Mouse (Mus musculus) liver, embryonic 16.5 days (tissue): ENCODE data around the gene 4930539E08Rik. TPM values are rescaled to one million over a fixed set of nuclear protein-coding genes. Genes with fewer than 3 reads are reported as not detected.
A peak's percentile ranks its signal among the peaks of the same experiment; 100 is the strongest.

ENCODE experiments used
- ATAC-seq: fragments of 200-750 bp; cut with Nextera tagmentation; 2 replicates; pipeline ENCODE4 v1.8.0; 2017; ENCODE audit warnings: low read depth, mild to moderate bottlenecking, moderate number of reproducible peaks, moderate library complexity
- H3K27ac ChIP-seq: fragments of 300-500 bp; sonication (generic); 2 replicates; pipeline ENCODE4 v1.5.1; 2014; ENCODE audit warnings: mild to moderate bottlenecking, low read length
- H3K27me3 ChIP-seq: fragments of 300-500 bp; sonication (generic); 2 replicates; pipeline ENCODE4 v1.6.1; 2014; ENCODE audit warnings: low read depth, low read length, mixed read lengths; ENCODE audit not compliant: control insufficient read depth, insufficient read depth
- H3K36me3 ChIP-seq: fragments of 300-500 bp; sonication (generic); 2 replicates; pipeline ENCODE4 v1.6.1; 2014; ENCODE audit warnings: mild to moderate bottlenecking; ENCODE audit not compliant: control insufficient read depth, insufficient read depth
- H3K4me1 ChIP-seq: fragments of 300-500 bp; sonication (generic); 2 replicates; pipeline ENCODE4 v1.6.1; 2014; ENCODE audit warnings: low read depth, low read length, mixed read lengths; ENCODE audit not compliant: control insufficient read depth
- H3K4me2 ChIP-seq: fragments of 300-500 bp; sonication (generic); 2 replicates; pipeline ENCODE4 v1.6.1; 2014; ENCODE audit warnings: low read depth, low read length, mixed read lengths
- H3K4me3 ChIP-seq: fragments of 300-500 bp; sonication (generic); 2 replicates; pipeline ENCODE4 v1.5.1; 2014; ENCODE audit warnings: low read depth, mild to moderate bottlenecking, low read length
- H3K9ac ChIP-seq: fragments of 300-500 bp; sonication (generic); 2 replicates; pipeline ENCODE4 v1.6.1; 2014; ENCODE audit warnings: low read depth, low read length
- H3K9me3 ChIP-seq: fragments of 300-500 bp; sonication (generic); replicated peaks from 2 replicates; pipeline ENCODE4 v1.6.1; 2016; ENCODE audit warnings: low read length; ENCODE audit not compliant: control insufficient read depth
- WGBS: fragments of 180-500 bp; shearing (Covaris S2); extraction: QIAGEN DNeasy Blood & Tissue Kit; methylation state at CpG from one replicate; pipeline ENCODE4 v1.1.7; 2014; ENCODE audit not compliant: insufficient replicate concordance; 5-methylcytosine and 5-hydroxymethylcytosine counted together
- polyA plus RNA-seq: library from polyadenylated mRNA; unstranded; fragments of >200 nt; fragmentation: Nextera tagmentation; extraction: Ambion mirVana; gene quantifications from 2 replicates; pipeline ENCODE4 v1.2.1, GENCODE M21; 2015

The 4930539E08Rik gene
- polyA plus RNA-seq, 1 experiment from 2014 or later: not detected

DNA sequence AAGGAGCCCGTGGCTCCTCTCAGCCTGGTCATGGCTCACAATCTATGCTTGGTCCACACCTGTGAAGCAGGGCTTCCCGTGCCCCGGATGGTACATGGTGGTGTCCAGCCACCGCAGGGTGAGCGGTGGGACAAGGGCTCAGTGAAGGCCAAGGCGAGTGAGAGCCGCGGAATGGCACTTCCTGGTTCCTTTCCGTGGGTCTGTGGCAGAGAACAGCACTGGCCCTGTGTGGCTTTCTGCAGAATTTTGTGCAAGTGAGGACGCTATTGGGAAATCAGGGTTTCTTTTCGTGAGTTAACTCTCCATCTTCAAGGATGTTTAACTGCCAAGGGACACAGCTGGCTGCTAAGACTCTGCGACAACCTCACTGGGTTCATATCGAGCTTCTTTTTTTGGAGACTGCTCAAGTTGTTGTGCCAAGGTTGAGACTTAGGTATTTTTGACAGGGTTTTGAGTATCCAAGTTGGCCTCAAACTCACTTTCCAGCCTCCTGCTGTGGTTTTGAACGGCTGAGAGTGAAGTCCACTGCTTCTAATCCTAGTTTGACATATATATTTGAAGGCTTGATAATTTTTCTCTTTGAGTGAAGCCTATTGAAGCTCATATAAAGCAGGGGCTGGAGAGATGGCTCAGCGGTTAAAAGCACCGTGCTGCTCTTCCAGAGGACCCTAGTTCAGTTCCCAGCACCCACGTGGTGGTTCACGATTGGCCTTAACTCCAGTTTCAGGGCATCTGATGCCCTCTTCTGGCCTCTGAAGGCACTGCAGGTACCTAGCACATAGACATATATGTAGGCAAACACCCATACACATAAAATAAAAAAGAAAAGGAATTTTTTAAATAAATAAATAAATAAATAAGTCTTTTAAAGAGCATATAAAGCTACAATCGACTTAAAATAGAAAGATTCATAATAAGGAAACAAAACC, 32.2 kb upstream of the 4930539E08Rik start:
- no peak overlapping the region for H3K9ac ChIP-seq
- H3K27me3 ChIP-seq: no peaks in the 10 kb centered on the region
- WGBS: 76% methylated on average over 19 of the region's 19 CpGs
- H3K27ac ChIP-seq: peak overlapping the region; percentile 24; the same call in 1 of the 2 replicates
- peaks cover 8% of the 10 kb centered on the region for H3K4me1 ChIP-seq
- H3K36me3 ChIP-seq: no peaks in the 10 kb centered on the region
- H3K4me3 ChIP-seq: peak overlapping the region; percentile 8; the same call in 1 of the 2 replicates
- H3K4me2 ChIP-seq: no peak overlapping the region
- peaks cover 6% of the 10 kb centered on the region for H3K9me3 ChIP-seq
- ATAC-seq: no peak

- H3K27ac ChIP-seq: no peak overlapping the region
- H3K9me3 ChIP-seq: peaks cover 6% of the 10 kb centered on the region
- WGBS: 73% methylated on average over 7 of the region's 7 CpGs
- no peaks in the 10 kb centered on the region for H3K27me3 ChIP-seq
- ATAC-seq: no peak
- H3K4me3 ChIP-seq: no peak overlapping the region
- H3K36me3 ChIP-seq: no peaks in the 10 kb centered on the region
- peaks cover 4% of the 10 kb centered on the region for H3K4me1 ChIP-seq
- H3K4me2 ChIP-seq: no peak overlapping the region
- H3K9ac ChIP-seq: no peak overlapping the region
These were observed 29.4 kb upstream of the 4930539E08Rik start for GRCm38 (mm10) chr17:28944481-28944880.

DNA sequence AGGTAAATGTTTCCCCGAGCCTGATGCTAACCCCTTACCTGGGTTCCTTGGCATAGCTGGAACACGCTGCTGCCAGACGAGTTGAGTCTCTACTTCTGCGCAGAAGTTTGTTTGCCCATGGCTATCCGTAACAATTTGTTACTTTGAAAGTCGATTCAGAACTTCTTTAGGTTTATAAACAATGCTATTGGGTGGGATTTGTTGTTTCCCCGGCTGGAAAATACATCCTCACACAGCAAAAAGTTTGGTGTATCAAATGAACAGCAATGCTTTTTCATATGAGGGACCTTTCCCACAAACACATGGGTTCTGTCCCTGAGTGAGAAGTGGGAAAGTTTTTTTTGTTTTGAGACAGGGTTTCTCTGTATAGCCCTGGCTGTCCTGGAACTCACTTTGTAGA, 28.6 kb upstream of the 4930539E08Rik start, which contains the start of gene Pxt1:
TSS of gene Pxt1 (minus strand) at position 101 of the 400 bp plus-strand sequence.
- Histone ChIP-seq H3K36me3 (no peaks in the 10 kb centered on the region), H3K9ac (no peak within 1 kb of the TSS), H3K27me3 (no peaks in the 10 kb centered on the region), H3K9me3 (peaks cover 6% of the 10 kb centered on the region), H3K4me2 (no peak within 1 kb of the TSS), H3K27ac (no peak within 1 kb of the TSS), H3K4me3 (no peak within 1 kb of the TSS), H3K4me1 (peaks cover 4% of the 10 kb centered on the region)
- ATAC-seq: no peak
- 75% methylated on average over 7 of the region's 7 CpGs for WGBS

DNA sequence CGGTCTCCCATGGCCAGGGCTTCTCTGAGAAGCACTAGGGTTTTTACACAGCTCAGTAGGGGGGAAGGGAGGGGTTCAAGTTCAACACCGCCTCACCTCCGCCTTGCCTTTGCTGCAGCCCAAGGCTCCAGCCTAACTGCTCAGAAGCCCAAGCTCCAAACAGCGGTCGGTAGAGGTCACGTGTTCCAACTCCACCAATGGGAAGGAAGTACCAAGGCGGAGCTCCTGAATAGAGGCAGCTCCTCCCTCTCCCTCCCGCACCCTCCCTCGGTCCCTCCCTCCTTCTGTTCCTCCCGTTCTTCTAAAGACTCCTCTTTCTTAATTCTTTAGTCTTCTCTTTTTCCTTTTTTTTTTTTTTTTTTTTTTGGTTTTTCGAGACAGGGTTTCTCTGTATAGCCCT, 27.0 kb upstream of the 4930539E08Rik start:
- Histone ChIP-seq H3K4me3 (no peak overlapping the region), H3K27ac (no peak overlapping the region), H3K4me2 (no peak overlapping the region), H3K27me3 (no peaks in the 10 kb centered on the region), H3K4me1 (peaks cover 4% of the 10 kb centered on the region), H3K9ac (no peak overlapping the region), H3K36me3 (no peaks in the 10 kb centered on the region), H3K9me3 (peaks cover 1% of the 10 kb centered on the region)
- WGBS: 68% methylated on average over 10 of the region's 11 CpGs
- peak; percentile 71 for ATAC-seq

GRCm38 (mm10) chr17:28940776-28941555, 25.8 kb upstream of the 4930539E08Rik start:
- Histone ChIP-seq H3K9me3 (no peaks in the 10 kb centered on the region), H3K27me3 (no peaks in the 10 kb centered on the region), H3K9ac (no peak overlapping the region), H3K4me1 (peaks cover 10% of the 10 kb centered on the region), H3K4me3 (no peak overlapping the region), H3K4me2 (no peak overlapping the region), H3K27ac (no peak overlapping the region), H3K36me3 (no peaks in the 10 kb centered on the region)
- ATAC-seq: no peak
- WGBS: 82% methylated on average over 25 of the region's 25 CpGs

DNA sequence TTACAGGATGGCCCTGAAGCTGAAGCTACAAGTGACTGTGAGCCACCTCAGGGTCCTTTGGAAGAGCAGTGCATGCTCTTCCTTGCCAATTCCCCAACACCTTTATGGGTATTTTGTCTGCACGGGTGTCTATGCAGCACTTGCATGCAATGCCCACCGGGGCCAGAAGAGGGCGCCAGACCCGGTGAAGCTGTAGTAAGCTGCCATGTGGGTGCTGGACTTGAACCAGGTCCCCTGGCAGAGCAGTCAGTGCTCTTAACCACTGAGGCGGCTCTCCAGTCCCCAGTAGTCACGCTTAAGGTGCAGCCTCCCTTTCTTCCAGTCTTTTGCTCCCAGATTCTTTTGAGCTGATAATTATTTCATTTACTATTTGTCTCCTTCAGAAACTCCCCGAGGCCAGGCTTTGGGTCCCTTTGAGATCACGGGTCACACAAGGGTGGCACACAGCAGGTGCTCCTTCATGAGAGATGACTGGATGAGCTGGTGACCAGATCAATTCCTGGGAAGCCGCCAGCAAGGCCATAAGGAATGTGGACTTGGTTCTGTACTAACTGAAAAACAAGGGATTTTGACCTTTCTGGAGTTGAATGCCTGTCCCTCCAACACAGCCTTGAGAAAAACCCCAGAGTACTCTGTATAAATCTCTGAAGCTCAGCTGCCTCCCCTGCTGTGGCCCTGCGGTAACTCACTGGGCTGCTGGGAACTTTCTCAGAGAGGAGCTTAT, 21.7 kb upstream of the 4930539E08Rik start:
- no peaks in the 10 kb centered on the region for H3K27me3 ChIP-seq
- no peaks in the 10 kb centered on the region for H3K36me3 ChIP-seq
- H3K4me3 ChIP-seq: no peak overlapping the region
- H3K9me3 ChIP-seq: no peaks in the 10 kb centered on the region
- no peak overlapping the region for H3K4me2 ChIP-seq
- 71% methylated on average over 10 of the region's 10 CpGs for WGBS
- H3K27ac ChIP-seq: no peak overlapping the region
- no peak for ATAC-seq
- peaks cover 12% of the 10 kb centered on the region for H3K4me1 ChIP-seq
- H3K9ac ChIP-seq: no peak overlapping the region

GRCm38 (mm10) chr17:28936133-28936532, 21.0 kb upstream of the 4930539E08Rik start:
- Histone ChIP-seq H3K9me3 (no peaks in the 10 kb centered on the region), H3K9ac (peak overlapping the region; percentile 8; the same call in 1 of the 2 replicates), H3K36me3 (no peaks in the 10 kb centered on the region), H3K27ac (no peak overlapping the region), H3K4me3 (no peak overlapping the region), H3K4me2 (no peak overlapping the region), H3K4me1 (peaks cover 18% of the 10 kb centered on the region), H3K27me3 (no peaks in the 10 kb centered on the region)
- 36% methylated on average over 7 of the region's 7 CpGs for WGBS
- ATAC-seq: 0 out of 2 replicates have a peak, but pooled peaks have one; percentile 19

DNA sequence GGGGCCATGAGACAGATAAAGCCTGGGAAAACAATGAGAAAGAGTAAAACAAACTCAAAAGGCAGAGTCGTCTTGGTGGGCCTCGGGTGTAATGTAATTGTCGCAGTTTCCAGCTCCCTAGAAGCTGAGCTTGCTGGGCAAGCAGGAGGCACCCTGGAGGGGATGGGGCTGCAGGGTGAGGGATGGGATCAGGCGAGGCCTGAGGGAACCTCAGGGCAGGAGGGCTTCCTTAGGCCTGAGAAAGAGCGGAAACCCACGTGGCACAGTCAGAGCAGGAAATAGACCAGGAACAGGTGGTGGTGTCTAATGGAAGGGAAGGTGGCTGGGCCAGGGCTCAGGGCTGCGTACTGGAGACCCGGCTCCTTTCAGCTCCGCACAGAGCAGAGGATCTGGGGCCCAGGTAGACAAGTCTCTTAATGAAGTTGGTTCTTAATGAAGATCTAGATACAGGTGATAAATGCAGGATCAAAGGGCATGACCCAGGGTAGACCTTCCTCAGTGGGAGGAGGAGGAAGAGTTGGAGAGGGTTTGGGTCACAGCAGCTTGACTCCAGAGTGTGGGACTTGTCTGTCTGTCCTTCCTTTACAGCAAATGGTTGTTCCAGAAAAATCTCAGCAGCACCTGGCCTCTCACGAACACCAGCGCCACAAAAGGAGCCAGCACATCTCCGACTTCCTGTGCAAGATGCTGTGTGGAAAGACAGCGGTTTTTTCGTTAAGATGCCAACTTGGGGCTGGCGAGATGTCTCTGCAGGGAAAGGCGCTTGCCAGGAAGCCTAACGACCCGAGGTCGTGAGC, 19.2 kb upstream of the 4930539E08Rik start:
- Histone ChIP-seq H3K9ac (no peak overlapping the region; the same call in 1 of the 2 replicates), H3K4me3 (no peak overlapping the region), H3K9me3 (no peaks in the 10 kb centered on the region), H3K27ac (no peak overlapping the region), H3K36me3 (no peaks in the 10 kb centered on the region), H3K4me2 (no peak overlapping the region), H3K27me3 (no peaks in the 10 kb centered on the region), H3K4me1 (peaks cover 34% of the 10 kb centered on the region)
- WGBS: 72% methylated on average over 19 of the region's 19 CpGs
- no peak for ATAC-seq
